Mouse (Mus musculus): ENCODE data around the gene Fau.
A peak's percentile ranks its signal among the peaks of the same experiment; 100 is the strongest.

Gene Fau

DNA sequence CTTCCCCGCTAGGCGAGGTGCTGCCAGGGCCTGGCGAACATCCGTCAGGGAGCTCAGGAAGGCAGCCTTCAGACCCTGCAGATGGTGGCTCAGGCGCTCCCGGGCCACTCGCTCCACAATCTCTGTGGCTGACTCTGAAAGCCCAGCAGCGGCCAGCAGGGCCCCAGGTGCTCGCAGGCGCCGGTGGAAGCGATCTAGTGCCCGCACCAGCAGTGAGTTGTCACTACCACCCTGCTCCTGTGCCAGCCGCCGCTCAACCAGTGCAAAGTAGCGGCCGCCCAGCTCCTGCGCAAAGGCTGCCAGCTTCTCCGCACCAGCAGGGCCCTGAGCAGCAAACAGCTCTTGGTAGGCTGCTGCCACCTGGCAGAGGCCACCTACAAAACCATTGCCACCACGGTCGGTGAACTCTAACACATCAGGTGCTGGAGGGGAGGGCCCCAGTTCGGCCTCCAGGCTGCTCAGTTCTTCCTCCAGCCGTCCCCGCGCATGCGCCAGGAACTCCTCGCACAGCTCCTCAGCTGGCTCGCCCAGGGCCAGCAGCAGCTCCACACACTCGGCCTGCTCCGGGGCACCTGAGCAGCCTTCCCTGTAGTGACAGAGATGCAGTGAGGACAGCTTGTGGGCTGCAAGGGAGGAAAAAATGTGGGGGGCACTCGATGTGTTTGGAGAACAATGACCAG, 13.1 kb downstream of the Fau start:
- DNase-seq (ENCODE audit: low spot score in 2 of 2), result no peak

DNA sequence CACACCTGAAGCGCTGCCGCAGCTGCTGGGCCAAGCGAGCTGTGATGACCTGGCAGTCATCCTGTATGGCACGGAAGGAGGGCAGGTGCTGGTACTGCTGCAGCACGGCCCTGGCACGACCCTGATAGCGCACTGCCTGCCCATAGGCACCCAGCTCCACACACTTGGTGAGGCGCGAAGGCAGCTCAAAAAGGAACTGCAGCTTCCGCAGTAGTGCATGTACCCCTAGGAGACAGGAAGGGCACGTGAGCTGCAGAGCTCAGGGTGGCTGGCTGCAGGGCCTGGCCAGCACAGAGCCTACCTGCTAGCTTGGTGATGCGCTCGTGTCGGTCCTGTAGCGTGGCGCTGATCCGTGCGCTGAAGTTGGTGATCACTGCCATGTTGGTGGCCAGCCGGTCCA, 13.6 kb downstream of the Fau start:
- DNase-seq (ENCODE audit: low spot score in 2 of 2), result no peak

DNA sequence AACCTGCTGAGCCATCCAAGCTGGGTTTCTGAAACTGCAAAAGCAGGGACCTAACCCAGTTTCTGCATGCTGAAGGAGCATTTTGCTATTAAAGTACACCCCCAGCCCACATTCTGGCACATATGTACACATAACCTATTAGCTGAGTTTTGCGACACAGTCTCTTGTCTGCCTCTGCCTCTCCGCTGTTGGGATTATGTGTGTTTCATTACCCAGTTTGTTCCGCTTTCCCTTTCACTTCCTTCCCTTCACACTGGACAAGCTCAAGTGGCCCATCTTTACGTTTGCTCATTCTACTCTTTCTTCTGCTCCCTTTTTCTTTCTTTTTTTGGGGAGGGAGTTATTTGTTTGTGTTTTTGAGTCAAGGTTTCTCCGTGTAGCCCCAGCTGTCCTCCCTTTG, 16.2 kb downstream of the Fau start:
- DNase-seq (ENCODE audit: low spot score in 2 of 2), result no peak

DNA sequence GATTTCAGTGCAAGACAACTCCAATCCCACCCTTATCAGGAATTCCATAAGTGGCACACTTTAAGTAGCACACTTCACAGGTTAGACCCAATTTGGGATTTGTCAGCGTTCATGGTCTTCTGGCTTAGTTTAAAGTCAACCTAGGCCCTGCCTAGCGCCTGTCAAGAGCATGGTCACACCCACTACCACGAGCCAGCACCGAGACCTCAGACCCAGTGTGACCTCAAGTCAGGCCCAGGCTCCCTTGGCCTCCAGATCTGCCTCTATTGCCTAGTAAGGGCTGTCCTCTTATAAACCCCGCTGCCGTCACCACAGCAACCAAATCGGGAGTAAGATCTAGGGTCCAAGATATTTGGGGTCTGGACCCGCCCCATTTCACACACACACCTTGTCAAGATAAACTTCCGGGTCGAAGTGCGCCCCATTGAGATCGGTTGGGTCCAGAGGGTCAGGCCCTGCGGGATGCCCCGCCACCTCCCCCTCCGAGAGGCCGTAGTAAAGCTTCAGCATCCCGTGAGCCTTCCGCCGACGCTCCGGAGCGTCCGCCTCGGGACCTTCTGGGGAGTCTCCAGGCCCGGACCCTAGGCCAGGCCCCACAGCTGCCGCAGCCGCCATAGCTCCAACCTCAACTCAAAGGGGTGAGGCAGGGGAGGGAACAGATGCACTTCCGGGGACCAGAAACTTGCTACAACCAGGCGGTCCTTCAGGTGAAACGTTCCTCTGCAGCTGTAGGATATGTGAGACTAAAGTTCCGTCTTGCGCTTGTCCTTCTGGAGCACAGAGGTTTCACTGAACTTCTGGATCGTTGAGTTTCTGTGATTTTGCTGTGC, 19.1 kb downstream of the Fau start, which contains the start of gene Vps51:
Gene Vps51 (minus strand): TSS at position 668 of the 830 bp plus-strand sequence.
- peak; percentile 83 to 86 for DNase-seq (ENCODE audit: low spot score in 2 of 2)

- no peak for DNase-seq (ENCODE audit: low spot score in 2 of 2)
Observed at GRCm38 (mm10) chr19:6079983-6080480, 22.4 kb downstream of the Fau start, which contains the start of gene Tmem262. Gene Tmem262, plus strand, starts transcription at chr19:6080033.

DNA sequence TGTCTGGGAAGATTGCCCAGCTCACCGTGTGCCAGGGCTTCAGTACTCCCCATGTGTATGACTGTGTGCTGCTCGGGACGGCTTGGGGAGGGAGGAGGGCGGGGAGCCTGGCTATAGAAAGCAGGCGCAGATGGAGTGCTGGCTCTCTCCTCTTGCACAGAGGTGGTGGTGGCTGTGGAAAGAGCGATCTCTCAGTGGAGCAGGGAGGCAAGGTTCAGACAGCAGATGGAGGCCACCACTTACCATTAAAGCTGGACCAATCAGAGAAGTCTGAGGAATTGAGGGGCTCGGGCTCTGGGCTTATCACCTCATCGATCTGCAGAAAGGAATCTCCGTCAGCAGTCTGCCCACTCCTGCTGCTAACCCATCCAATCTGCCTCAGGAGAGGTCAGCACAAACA, 24.5 kb downstream of the Fau start, which contains the start of gene Gm28374:
Gene Gm28374 (minus strand): TSS at position 101 of the 400 bp plus-strand sequence.
- no peak for DNase-seq (ENCODE audit: low spot score in 2 of 2)

- DNase-seq (ENCODE audit: low spot score in 2 of 2), result peak; percentile 94 to 96
Observed at GRCm38 (mm10) chr19:6084478-6085248, 27.0 kb downstream of the Fau start, which contains the start of the genes Zfpl1 and Cdca5. Gene Zfpl1, minus strand, starts transcription at chr19:6084956. Gene Cdca5, plus strand, starts transcription at chr19:6084983.

- DNase-seq (ENCODE audit: low spot score in 2 of 2), result no peak
Observed at GRCm38 (mm10) chr19:6085417-6085879, 27.8 kb downstream of the Fau start.

DNA sequence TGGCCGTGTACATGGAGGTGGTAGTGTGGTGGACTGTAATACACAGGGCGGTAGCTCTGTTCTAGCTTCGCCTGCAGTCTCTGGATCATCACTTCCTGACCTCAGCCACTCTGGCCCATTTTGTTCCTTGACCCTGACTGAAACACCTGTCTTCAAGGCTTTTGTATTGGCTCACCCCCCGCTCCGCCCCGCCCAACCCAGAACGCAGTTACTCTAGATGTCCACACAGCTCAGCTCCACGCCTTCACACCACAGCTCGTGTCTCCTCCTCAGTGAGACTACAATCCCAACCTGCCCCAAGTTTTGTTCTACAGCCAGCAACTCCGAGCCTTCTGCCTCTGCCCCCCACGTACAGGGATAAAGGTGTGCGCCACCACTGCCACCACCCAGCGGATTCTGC, 31.2 kb downstream of the Fau start:
- no peak for DNase-seq (ENCODE audit: low spot score in 2 of 2)

- no peak for DNase-seq (ENCODE audit: low spot score in 2 of 2)
Observed at GRCm38 (mm10) chr19:6094119-6094518, 36.5 kb downstream of the Fau start, which contains the start of gene AC131692.1. Gene AC131692.1, plus strand, starts transcription at chr19:6094419.

GRCm38 (mm10) chr19:6097847-6098246, 40.2 kb downstream of the Fau start:
- no peak for DNase-seq (ENCODE audit: low spot score in 2 of 2)

DNA sequence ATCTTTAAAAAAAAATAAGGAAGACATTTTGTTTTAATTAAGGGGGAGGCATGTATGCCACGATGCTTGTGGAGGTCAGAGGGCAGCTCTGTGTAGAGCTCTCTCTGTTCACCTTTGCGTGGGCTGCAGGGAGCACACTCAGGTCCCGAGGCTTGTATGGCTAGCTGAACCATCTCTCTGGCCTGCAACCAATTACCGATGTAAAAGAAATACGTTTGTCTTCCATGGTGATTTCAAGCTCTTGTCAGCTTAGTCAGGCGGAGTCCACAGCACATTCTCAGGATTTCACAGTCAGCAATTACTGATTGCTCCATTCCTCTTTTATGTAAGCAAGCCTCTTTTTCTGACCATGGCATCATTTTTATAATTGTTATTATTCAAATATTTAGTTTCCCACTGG, 43.5 kb downstream of the Fau start:
- no peak for DNase-seq (ENCODE audit: low spot score in 2 of 2)

GRCm38 (mm10) chr19:6102169-6102853, 44.7 kb downstream of the Fau start:
- DNase-seq (ENCODE audit: low spot score in 2 of 2), result no peak

DNA sequence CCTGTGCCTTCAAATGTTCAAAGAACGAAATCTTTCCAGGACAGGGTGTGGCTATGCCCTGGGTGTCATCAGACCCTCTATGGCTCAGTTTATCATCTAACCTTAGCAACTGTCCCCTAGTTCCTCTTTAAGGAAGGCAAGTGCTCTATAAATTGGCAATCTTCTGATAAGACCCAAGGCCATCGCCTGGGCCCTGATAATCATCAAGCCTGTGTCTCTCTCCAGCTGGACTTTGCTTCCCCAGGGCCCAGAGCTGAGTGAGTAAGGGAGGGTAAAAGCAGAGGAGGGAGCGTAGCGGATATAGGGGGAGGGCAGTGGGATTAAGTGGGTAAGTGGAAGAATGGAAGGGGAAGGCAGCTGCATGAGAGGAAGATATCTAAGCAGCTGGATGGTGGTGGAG, 46.8 kb downstream of the Fau start:
- no peak for DNase-seq (ENCODE audit: low spot score in 2 of 2)

DNA sequence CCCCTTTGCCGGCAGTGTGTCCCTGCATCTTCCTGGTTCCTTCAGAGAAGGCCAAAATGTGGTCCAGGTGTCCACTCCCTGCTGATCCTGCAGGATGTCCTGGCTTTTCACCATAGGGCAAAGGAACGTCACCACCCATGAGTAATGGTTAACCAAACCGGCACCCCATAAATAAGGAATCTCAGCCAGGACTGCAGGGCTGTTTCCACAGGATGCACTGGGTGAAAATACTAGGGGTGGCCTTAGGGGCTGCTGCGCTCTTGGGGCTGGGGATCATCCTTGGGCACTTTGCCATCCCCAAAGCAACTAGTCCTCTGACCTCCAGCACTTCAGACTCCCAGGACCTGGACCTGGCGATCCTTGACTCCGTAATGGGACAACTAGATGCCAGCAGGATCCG, 47.9 kb downstream of the Fau start, which contains the start of gene Naaladl1:
Gene Naaladl1 (plus strand): TSS at position 197 of the 400 bp plus-strand sequence.
- DNase-seq (ENCODE audit: low spot score in 2 of 2), result no peak
